Mouse (Mus musculus) heart, adult 18-20 months (tissue): ENCODE measurements at regions not wholly inside any gene's neighbourhood (a gene's known extent, or its start where the extent isn't known, plus 50 kb on each side); places are given as distances from the start of the nearest gene placed in this dataset.
A peak's percentile ranks its signal among the peaks of the same experiment; 100 is the strongest.

Source experiments
- DNase-seq, 2 experiments: peaks; one replicate each; pipeline ENCODE4 v3.0.0; 2021 to 2022; ENCODE audit warnings: mixed read lengths in 1 of 2

GRCm38 (mm10) chr16:31598409-31598988, 64.7 kb upstream of the Dlg1 start:
- DNase-seq, result peak; percentile 54 to 55

DNA sequence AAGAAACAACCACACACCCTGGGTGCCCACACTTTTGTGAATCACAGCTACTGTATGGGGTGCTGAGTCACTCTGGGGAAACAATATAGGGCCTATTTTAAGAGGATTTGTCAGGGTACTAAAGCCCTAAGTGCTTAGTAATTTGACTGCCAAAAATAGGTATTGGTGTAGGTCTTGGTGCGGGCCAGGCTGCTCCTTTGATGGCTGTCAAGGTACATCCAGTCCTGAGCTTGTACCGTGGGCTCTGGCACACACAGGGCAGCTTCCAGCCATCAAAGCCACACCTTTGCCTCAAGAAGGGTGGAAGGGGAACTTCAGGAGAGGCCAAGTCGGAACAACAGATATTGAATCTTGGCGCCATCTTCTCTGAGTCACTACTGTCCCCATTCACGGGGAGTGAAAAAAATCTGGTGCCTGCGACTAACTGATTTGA, 64.2 kb upstream of the Dlg1 start:
- peak in 1 of 2 experiments; percentile 25 for DNase-seq

GRCm38 (mm10) chr16:31601278-31601677, 62.0 kb upstream of the Dlg1 start:
- no peak for DNase-seq

- no peak for DNase-seq
Measured at GRCm38 (mm10) chr16:31603185-31603584, 60.1 kb upstream of the Dlg1 start.

- DNase-seq, result peak; percentile 67 to 82
Measured at GRCm38 (mm10) chr16:31606389-31607177, 56.7 kb upstream of the Dlg1 start.

DNA sequence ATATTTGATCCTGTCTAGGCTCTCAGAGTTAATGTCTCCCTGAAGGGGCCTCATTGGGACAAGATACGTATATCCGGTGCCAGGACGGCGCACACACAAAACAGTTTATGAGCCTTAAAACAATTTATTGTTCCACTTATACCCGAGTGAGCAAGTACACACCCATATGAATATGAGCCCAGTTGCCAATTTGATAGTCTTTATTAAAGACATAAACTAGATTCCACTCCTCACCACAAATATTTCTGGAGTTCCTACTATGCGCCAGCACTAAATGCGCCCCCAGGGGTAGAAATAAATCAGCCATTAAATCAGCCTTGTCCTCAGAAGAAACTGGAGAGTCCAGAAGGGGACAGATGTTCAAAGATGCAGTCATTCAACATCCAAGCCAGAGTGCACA, 54.3 kb upstream of the Dlg1 start:
- DNase-seq, result peak in 1 of 2 experiments; percentile 30

GRCm38 (mm10) chr16:31609394-31610172, 53.7 kb upstream of the Dlg1 start:
- no peak for DNase-seq
